Mouse (Mus musculus) olfactory bulb, adult 2 months (tissue): ENCODE results near the gene Shc1.

Experiments
- CTCF ChIP-seq: fragments of 200-500 bp; IDR thresholded peaks from 2 replicates; pipeline ENCODE4 v1.5.1; 2012; ENCODE audit warnings: low read depth, mild to moderate bottlenecking, low read length, moderate library complexity; ENCODE audit not compliant: insufficient read depth
- POLR2A ChIP-seq: fragments of 200-500 bp; IDR thresholded peaks from 2 replicates; pipeline ENCODE4 v1.6.1; 2012; ENCODE audit warnings: mild to moderate bottlenecking, low read depth, low read length, moderate library complexity; ENCODE audit not compliant: insufficient read depth

GRCm38 (mm10) chr3:89406887-89407286 is 11.4 kb upstream of the Shc1 start:
- no peak for TF ChIP-seq CTCF
- no peak for TF ChIP-seq POLR2A
